Mouse (Mus musculus) lung, postnatal 25 days (tissue): ENCODE data around the gene Gm29735.
"Not testable (repeated sequence)": the region's sequence is repeated elsewhere in the genome, so short reads cannot be mapped to it uniquely, and the experiment has no call there.

Experiments used
- DNase-seq: peaks from one replicate; pipeline ENCODE4 v3.0.0; 2022; ENCODE audit warnings: low spot score

The Gm29735 gene

DNA sequence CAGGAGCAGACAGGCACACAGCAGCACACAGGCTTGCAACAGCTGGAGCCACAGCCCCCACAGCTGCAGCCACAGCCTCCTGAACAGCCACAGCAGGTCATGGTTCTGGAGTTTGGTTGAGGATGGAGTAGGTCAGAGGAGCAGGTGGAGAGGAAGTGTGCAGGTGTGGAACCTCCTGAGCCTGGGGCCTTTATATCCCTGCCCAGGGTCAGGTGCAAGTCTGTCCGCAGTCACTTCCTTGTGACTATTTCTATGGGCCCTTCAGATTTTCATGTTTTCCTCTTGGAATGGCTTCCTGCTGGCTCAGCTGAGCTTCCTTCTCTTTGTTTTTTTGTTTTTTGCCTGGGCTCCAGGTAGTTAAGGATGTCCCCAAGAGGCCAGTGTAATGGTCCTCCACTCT, 36.3 kb downstream of the Gm29735 start, which contains the start of gene Gm45618:
Gene Gm45618 (minus strand): TSS at position 101 of the 400 bp plus-strand sequence.
- DNase-seq: not testable (repeated sequence)

DNA sequence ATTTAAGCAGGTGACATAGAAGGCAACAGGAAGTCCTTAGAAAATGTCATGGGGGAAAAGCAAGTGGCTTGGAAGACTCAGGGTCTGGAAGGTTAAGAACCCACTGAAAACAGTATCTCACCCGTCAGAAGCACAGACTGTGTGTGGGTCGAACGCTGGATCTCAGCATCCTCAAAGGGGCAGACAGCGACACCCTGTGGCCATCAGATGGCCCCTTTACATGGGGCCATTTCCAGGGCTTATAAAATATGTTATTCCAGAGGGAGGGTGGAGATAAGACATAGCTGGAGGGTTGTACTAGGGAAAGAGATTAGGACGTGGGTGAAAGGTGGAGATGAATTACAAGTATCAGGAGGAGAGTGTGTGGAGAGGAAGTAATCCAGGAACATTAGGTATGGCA, 37.3 kb downstream of the Gm29735 start:
- no peak for DNase-seq
